Mouse (Mus musculus): Measurements from ENCODE around the gene Kirrel3.

The Kirrel3 gene

GRCm38 (mm10) chr9:34695646-34696045, 210.0 kb downstream of the Kirrel3 start:
- DNase-seq (ENCODE audit: low spot score), result no peak

- no peak for DNase-seq (ENCODE audit: low spot score)
These were observed 218.0 kb downstream of the Kirrel3 start for GRCm38 (mm10) chr9:34703547-34704300.

- DNase-seq (ENCODE audit: low spot score), result no peak
These were observed 218.7 kb downstream of the Kirrel3 start for GRCm38 (mm10) chr9:34704357-34704756.

GRCm38 (mm10) chr9:34706350-34706873, 220.7 kb downstream of the Kirrel3 start:
- no peak for DNase-seq (ENCODE audit: low spot score)

- no peak for DNase-seq (ENCODE audit: low spot score)
These were observed 223.0 kb downstream of the Kirrel3 start for GRCm38 (mm10) chr9:34708691-34709090.

- DNase-seq (ENCODE audit: low spot score), result no peak
These were observed 226.3 kb downstream of the Kirrel3 start for GRCm38 (mm10) chr9:34711996-34712395.

- DNase-seq (ENCODE audit: low spot score), result no peak
These were observed 227.3 kb downstream of the Kirrel3 start for GRCm38 (mm10) chr9:34712996-34713395.

- no peak for DNase-seq (ENCODE audit: low spot score)
These were observed 227.8 kb downstream of the Kirrel3 start for GRCm38 (mm10) chr9:34713462-34713926.

GRCm38 (mm10) chr9:34714996-34715619, 229.4 kb downstream of the Kirrel3 start:
- DNase-seq (ENCODE audit: low spot score), result no peak

GRCm38 (mm10) chr9:34716476-34716875, 230.8 kb downstream of the Kirrel3 start:
- no peak for DNase-seq (ENCODE audit: low spot score)

- DNase-seq (ENCODE audit: low spot score), result no peak
These were observed 235.9 kb downstream of the Kirrel3 start for GRCm38 (mm10) chr9:34721478-34722197.

- DNase-seq (ENCODE audit: low spot score), result no peak
These were observed 236.5 kb downstream of the Kirrel3 start for GRCm38 (mm10) chr9:34722198-34722550.

GRCm38 (mm10) chr9:34732507-34732906, 246.8 kb downstream of the Kirrel3 start:
- DNase-seq (ENCODE audit: low spot score), result no peak

- DNase-seq (ENCODE audit: low spot score), result no peak
These were observed 247.9 kb downstream of the Kirrel3 start for GRCm38 (mm10) chr9:34733579-34733978.

- DNase-seq (ENCODE audit: low spot score), result no peak
These were observed 249.3 kb downstream of the Kirrel3 start for GRCm38 (mm10) chr9:34734991-34735390.

- DNase-seq (ENCODE audit: low spot score), result no peak
These were observed 253.7 kb downstream of the Kirrel3 start for GRCm38 (mm10) chr9:34739431-34739830.

- DNase-seq (ENCODE audit: low spot score), result no peak
These were observed 255.1 kb downstream of the Kirrel3 start for GRCm38 (mm10) chr9:34740814-34741213.

GRCm38 (mm10) chr9:34748003-34748402, 262.3 kb downstream of the Kirrel3 start:
- DNase-seq (ENCODE audit: low spot score), result no peak

- no peak for DNase-seq (ENCODE audit: low spot score)
These were observed 263.5 kb downstream of the Kirrel3 start for GRCm38 (mm10) chr9:34749161-34749560.

- DNase-seq (ENCODE audit: low spot score), result no peak
These were observed 264.2 kb downstream of the Kirrel3 start for GRCm38 (mm10) chr9:34749877-34750276.

- DNase-seq (ENCODE audit: low spot score), result no peak
These were observed 265.2 kb downstream of the Kirrel3 start for GRCm38 (mm10) chr9:34750887-34751286.

GRCm38 (mm10) chr9:34752076-34752800, 266.5 kb downstream of the Kirrel3 start:
- no peak for DNase-seq (ENCODE audit: low spot score)

Data from ovary, postnatal 36 days (tissue).